In the genomic region with DNA sequence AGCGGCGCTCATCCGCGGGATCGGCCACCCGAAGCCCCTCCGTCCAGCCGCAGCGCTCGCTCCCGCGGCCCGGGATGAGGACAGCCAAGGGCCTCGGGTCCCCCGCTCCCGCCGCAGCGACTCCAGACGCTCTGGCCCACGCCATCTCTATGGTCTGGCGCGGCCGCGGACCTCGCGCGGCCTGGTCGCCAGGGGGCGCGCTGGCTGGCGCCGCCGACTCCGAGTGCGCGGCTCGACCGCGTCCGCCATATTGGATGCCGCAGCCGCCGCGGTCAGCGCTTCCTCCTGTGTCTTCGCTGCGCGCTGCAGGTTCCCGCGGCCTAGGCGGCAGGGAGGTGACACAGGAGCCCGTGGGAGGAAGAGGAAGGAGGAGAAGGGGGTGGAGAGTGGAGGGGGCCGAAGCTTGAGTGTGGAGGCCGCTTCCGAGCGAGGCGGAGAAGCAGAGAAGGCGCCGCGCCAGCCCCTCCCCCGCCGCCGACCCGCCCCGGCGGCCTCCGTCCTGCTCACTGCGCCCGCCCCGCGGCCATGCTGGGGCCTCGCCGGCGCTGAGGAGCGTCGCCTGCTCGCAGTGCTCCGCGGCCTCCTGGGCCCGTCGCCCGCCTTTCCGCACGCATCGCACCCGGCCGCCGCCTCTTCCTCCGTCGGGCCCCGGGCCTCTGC, we compare ENCODE assay signal across 7 mouse cellular contexts. TPM values are rescaled to one million over a fixed set of nuclear protein-coding genes. Genes with fewer than 3 reads are reported as not detected.
DNase-seq lines count a peak whose midpoint lies in the region; ATAC-seq lines count a peak whose summit lies in the region.

A gene (plus strand): TSS at position 253 of the 660 bp plus-strand sequence.

- H3K36me3 ChIP-seq in limb, embryonic 10.5 days = peaks cover 29% of the 10 kb centered on the region
- H3K36me3 ChIP-seq in midbrain, embryonic 13.5 days = no peaks in the 10 kb centered on the region

- H3K9me3 ChIP-seq in limb, embryonic 10.5 days (replicated peaks) = no peaks in the 10 kb centered on the region
- no peaks in the 10 kb centered on the region for H3K9me3 ChIP-seq in midbrain, embryonic 13.5 days

- H3K4me3 ChIP-seq in limb, embryonic 10.5 days = peak within 1 kb of the TSS; percentile 87
- peak within 1 kb of the TSS; percentile 96 for H3K4me3 ChIP-seq in midbrain, embryonic 13.5 days (replicated peaks)

- H3K27ac ChIP-seq in limb, embryonic 10.5 days = peak within 1 kb of the TSS; percentile 98
- peak within 1 kb of the TSS; percentile 99 for H3K27ac ChIP-seq in midbrain, embryonic 13.5 days

- H3K27me3 ChIP-seq in limb, embryonic 10.5 days (ENCODE audit: low read depth, poor library complexity, severe bottlenecking) = no peaks in the 10 kb centered on the region
- no peaks in the 10 kb centered on the region for H3K27me3 ChIP-seq in midbrain, embryonic 13.5 days

- peak within 1 kb of the TSS; percentile 94 for H3K9ac ChIP-seq in midbrain, embryonic 13.5 days (replicated peaks)

- peak; percentile 85 for DNase-seq in adrenal gland, adult 8-10 months
- peak; percentile 96 for DNase-seq in embryo, embryonic 9.5 days (ENCODE audit: extremely low spot score)
- no peak for DNase-seq in gonadal fat pad, adult 2 months (ENCODE audit: low read depth)
- DNase-seq in kidney, adult 11 months = peak; percentile 89
- DNase-seq in limb, embryonic 10.5 days (ENCODE audit: low spot score) = peak; percentile 94
- peak; percentile 93 for DNase-seq in spleen, adult 12 weeks (ENCODE audit: low spot score)

- peak; percentile 98 for ATAC-seq in midbrain, embryonic 13.5 days

- H3K4me2 ChIP-seq in midbrain, embryonic 13.5 days (replicated peaks) = peak within 1 kb of the TSS; percentile 78

- H3K4me1 ChIP-seq in limb, embryonic 10.5 days = peaks cover 9% of the 10 kb centered on the region
- H3K4me1 ChIP-seq in midbrain, embryonic 13.5 days (replicated peaks) = peaks cover 40% of the 10 kb centered on the region

- WGBS in limb, embryonic 10.5 days = under 1% methylated on average over 91 of the region's 91 CpGs
- under 1% methylated on average over 83 of the region's 91 CpGs for WGBS in midbrain, embryonic 13.5 days

RNA-seq across cellular contexts. Expression of the gene that starts here (rescaled TPM):
- 10 to 100 TPM; 40.4 to 63.9 (median 50.9) TPM for total RNA-seq in adrenal gland, adult 8-10 months (2022)
- polyA plus RNA-seq in gonadal fat pad, adult 2 months (2012; rRNA removed) = 20.7 and 21.7 TPM in 2 replicates
- 23.1 and 27.1 TPM in 2 replicates for polyA plus RNA-seq in limb, embryonic 10.5 days (2016; fragmentation: Nextera tagmentation; extraction: Ambion mirVana)
- 15.4 and 17.0 TPM in 2 replicates for polyA plus RNA-seq in midbrain, embryonic 13.5 days (2015; fragmentation: Nextera tagmentation; extraction: Ambion mirVana)
